Mouse (Mus musculus) retina, postnatal 1 day (tissue): ENCODE data around the gene Insm1.

Experiments used
- DNase-seq: peaks from one replicate; pipeline ENCODE4 v3.0.0-alpha.2; 2012

Gene Insm1

GRCm38 (mm10) chr2:146266539-146266938 lies 44.8 kb downstream of the Insm1 start:
- no peak for DNase-seq
